Mouse (Mus musculus): ENCODE measurements around the gene Gm15319. TPM values are rescaled to one million over a fixed set of nuclear protein-coding genes. Genes with fewer than 3 reads are reported as not detected.

Gene Gm15319
- polyA plus RNA-seq (2014; fragmentation: Illumina TruSeq; extraction: RNeasy Lipid Tissue Mini Kit (QIAGEN cat#74804); ENCODE audit: low read depth, low replicate concordance) = not detected

DNA sequence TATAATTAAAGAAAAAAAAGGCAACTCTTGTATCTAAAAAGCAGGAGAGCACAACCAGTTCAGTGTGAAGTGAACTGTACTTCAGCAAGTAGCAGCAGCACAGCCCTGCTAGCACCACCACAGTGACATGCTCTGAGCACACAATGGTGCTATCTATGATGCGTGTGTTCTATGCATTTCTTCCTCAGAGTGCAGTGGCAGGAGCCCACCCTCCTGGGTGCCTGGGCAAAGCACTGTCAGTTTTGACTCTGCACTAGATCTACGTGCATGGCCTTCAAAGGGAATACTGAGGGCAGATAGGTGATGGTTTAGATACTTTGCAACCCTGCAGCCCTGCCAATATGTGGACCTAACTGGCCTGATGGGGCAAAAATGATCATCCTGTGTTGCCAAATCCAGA lies at the start of gene Gm15319:
TSS of gene Gm15319 (minus strand) at position 101 of the 400 bp plus-strand sequence.

